Mouse (Mus musculus): Measurements from ENCODE around the gene Ldb2. TPM values are rescaled to one million over a fixed set of nuclear protein-coding genes. Genes with fewer than 3 reads are reported as not detected.

Ldb2 gene
- total RNA-seq, 2 experiments from 2014 or later = 34.1 to 40.6 TPM

DNA sequence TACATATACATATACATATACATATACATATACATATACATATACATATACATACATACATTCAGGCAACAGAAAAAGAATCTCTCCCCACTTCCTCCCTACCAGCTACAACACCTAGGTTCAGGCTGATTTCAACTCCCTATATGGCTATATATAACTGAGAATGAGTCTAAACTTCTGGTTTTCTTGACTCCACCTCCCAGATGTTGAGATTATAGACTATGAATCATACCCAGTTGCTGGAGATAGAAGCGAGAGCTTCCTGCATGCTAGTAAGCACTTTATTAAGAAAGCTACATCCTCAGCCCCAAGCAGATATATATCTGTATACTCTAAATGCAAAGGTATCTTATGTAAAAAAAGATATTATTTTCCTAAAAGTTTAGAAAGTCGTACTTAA, 74.0 kb downstream of the Ldb2 start:
- no peak for DNase-seq (ENCODE audit: low spot score in 2 of 2)

DNA sequence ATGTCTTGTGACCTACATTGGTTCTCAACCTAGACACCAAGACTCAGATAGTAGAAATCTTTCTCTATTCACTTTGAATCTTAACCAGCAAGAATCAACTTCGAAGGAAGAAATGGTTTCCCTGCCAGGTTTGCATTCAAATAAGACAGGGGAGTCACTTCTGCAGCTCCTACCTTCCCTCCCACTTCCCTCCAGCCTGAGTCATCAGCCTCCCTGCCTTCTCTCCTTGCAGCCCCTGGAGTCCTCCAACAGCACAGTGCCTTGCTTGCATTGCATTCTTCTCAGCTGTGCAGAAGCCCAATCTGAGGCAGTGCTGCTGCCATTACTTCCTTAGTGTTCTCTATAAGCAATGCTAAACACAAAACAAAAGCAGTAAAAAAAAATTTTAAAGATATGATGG, 79.6 kb downstream of the Ldb2 start:
- no peak for DNase-seq (ENCODE audit: low spot score in 2 of 2)

DNA sequence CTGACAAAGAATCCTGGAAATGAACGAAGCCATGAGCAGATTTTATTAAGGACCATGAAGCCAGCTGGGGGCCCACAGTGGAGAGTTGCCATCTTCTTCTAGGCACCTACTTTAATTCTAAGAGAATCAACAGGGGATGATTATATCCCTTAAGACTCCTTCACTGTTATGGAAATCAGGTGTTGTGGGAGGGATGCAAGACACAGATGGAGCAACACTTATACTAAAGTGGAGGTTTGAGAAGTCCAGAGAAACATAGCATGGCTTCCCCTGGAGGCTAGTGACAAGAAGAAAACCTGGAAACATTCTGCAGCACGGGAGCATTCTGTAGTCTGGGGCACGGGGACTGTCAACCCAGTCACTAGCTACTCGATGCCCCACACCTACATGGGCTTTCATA, 85.0 kb downstream of the Ldb2 start:
- no peak for DNase-seq (ENCODE audit: low spot score in 2 of 2)

DNA sequence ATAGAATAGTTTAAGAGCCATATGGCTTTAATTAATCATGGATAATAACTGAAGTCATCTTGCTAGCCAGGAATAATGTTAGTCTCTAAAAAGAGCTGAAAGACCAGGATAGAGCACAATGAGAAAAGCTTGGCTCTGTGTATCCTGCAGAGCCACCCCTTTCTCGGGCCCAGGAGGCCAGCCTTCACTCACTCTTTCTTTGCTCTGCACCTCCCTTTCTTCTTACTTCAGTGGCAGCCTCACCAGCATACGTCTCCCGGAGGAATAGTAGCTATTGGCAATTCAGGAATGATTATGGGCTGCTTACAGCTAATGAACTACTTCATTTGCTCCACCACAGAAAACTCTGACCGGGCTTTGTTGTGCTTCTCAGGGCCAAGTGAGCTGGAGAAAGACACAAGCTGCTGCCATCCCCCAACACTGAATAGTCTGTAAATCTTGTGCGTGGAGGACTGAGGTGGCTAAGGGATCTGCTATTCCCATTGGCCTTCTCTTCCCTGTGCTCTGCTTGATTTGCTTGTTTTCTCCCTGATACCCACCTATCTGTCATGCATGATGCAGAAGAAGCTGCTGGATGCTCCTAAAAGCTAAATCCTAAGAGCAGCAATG, 86.2 kb downstream of the Ldb2 start:
- DNase-seq (ENCODE audit: low spot score in 2 of 2) = no peak

DNA sequence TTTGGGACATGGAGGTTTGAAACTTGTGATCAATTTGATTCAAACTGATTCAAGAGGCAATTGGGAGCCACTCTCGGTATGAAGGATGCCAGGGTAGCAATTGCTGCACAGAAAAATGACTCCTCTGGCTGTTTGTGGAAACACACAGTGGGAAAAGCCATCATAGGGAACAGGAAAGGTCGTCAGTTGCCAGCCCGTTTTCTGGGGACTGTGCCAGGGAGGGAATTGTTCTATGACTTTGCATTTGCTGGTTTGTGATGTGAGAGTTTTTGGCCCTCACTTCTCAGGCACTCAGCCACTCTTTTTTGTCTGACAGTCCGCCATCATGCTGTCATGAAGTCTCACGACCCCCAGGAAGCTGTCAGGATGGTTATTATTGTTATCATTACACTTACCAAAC, 88.3 kb downstream of the Ldb2 start:
- DNase-seq (ENCODE audit: low spot score in 2 of 2) = peak in 1 of 2 experiments; percentile 36

DNA sequence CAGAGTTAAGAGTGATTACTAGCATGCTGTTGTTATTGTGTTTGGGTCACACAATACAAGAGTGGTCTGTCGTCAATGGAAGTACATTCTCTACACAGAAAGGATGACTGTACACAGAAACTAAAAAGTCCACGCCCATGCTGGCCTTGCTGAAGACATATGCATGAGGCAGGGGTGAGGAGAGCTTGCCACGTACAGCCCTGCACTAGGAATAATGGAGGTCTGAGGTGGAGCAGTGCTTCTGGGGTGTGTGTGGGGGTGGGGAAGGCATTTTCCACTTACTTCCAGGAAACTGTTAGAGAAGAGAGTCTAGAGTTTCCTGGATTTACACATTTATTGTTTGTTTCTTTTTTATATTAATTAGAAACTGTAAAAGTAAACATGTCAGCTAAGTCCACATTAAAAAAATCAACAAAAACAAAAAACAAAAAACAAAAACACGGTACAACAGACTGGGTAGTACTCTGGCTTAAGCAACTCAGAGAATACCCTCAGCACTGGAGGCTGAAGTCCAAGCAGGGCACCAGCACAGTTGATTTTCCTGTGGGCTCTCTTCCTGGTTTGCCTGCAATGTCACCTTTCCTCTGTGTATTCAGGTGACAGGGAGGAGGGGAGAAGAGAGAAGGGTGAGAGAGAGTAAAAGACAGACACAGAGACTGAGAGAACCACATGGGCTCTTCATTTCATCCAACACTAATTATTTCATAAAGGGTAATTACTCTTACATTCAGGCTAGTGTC, 89.2 kb downstream of the Ldb2 start:
- DNase-seq (ENCODE audit: low spot score in 2 of 2) = no peak

DNA sequence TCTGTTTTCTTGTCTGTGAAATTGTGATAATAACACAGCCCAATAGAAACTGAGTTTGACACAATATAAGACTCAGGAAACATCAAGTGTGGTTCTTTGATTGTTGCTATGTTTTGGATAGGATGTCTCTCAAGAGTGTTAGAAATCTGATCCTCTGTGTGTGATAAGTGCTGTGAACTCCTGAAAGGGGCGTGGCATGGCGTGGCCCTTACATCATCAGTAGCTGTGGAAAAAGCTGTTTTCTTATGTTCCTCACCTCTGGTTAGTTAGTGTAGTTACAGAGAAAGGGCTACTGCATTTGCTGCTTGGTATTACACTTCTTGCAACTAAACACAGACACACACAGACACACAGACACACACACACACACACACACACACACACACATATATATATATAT, 90.2 kb downstream of the Ldb2 start:
- no peak for DNase-seq (ENCODE audit: low spot score in 2 of 2)

DNA sequence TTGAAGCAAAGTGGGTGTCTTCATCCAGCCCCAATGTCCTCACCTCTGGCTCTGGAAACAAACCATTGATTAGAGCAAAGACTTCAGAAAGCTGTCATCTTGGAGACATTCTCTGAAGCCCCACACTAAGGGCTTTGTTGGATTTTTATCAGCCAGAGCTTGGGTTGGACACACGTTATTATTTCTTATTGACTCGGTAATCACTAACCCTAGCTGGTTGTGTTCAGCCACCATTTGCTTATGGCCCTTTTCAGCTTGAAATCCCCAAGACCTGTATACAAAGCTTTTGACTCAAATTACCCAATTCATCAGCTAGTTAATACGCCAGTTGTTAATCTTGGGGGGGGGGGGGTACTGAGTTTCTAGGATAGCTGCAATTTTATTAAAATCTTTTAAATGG, 91.5 kb downstream of the Ldb2 start:
- DNase-seq (ENCODE audit: low spot score in 2 of 2) = no peak

DNA sequence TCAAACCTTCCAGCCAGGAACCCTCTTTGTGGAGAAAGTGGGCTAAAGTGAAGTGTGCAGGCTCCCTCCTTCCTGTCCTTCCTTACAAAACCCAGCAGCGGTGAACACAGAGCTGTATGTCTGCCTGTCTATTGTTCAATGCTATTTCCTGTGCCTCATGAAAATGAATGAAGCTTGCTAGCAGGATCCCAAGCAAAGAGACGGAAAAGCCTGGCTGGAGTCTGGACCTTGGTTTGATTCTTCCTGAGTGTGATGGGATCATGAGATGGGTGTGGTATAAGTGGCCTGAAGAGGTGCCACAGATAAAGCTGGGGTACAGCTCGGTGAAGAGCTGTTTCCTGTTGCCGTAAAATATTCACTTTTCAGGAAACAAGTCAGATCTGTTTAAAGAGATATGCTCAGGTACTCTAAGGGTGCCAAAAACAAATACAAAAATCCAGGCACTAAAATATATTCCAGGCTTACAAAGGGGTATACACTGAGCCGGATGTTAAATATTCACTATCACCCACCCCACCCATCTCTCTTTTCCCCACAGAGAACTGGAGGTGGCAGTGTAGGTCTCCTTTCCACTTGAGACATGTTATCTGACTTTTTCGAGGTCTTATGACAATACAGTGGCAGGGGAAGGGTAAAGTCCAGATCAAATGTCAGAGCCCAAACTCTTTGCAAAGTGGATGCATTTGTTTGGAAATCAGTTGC, 92.3 kb downstream of the Ldb2 start:
- no peak for DNase-seq (ENCODE audit: low spot score in 2 of 2)

DNA sequence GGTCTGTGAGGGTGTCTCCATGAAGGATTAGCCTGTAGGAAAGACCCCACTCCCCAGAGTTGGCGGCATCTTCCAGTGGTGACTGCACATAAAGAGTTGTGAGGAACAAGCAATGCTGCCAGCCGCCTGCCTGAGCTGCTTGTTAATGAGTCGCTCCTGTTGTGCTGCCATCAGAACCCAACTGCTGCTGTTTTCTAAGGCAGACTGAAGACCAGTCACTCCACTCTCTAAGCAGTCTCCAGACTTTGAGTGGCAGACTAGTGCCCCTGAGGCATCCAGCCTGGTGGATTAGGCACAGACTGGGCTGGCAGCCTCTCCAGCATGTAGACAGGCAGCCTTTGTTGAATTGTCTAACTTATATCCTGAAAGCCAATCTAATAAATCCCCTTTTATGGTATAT, 101.5 kb downstream of the Ldb2 start:
- peak in 1 of 2 experiments; percentile 55 for DNase-seq (ENCODE audit: low spot score in 2 of 2)

DNA sequence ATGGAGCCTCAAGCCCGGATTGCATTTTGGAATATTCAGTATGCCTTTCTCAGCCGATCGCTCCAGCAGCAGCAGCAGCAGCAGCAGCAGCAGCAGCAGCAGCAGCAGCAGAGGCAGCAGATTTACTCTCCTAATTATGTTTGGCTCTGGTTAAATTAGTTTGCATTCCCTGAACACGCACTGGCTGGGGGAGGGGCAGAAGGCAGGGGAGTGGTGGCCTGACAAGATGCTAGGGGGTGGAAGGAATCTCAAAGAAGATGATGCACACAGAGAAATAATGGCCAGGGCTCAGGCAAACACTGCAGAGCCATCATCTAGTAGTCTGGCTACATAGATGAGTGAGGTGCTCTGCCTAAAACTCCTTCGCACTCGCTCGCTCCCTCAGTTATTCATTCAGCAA, 102.9 kb downstream of the Ldb2 start:
- DNase-seq (ENCODE audit: low spot score in 2 of 2) = no peak

DNA sequence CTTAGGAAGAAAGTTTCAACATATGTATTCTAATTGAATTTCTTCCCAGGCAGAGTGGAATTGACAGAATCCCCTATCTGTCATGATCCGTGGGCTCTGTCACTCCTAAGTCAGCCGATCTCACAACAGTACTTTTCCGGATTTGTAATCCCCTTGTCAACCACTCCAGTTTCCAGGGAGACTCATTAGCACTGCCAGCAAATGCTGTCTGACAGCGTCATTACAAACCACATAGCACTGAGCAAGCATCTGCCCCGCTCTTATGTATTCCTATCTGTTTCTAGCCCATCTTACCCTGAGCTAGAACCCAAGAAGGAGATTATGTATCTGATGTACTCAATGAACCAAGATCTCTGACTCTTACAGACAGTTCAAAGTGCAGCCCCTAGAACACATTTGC, 105.8 kb downstream of the Ldb2 start:
- DNase-seq (ENCODE audit: low spot score in 2 of 2) = peak in 1 of 2 experiments; percentile 52

DNA sequence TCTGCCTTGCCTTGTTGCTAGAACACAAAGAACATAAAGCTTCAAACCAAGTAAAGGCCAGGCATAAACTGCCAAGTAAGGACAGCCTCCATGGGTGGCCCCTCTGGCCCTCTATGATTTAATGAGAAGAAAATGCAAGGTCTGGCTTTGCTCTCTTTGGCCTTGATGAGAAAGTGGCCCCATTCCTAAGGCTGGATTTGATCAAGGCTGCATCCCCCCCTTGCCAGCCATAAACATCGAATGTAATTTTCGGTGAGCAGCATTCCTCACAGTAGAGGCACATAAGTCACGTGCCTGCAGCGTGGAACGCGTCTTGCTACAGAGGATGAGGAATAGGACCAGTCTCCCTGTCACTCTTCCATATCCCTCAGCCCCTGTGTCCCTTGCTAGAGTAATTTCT, 113.1 kb downstream of the Ldb2 start:
- DNase-seq (ENCODE audit: low spot score in 2 of 2) = no peak

DNA sequence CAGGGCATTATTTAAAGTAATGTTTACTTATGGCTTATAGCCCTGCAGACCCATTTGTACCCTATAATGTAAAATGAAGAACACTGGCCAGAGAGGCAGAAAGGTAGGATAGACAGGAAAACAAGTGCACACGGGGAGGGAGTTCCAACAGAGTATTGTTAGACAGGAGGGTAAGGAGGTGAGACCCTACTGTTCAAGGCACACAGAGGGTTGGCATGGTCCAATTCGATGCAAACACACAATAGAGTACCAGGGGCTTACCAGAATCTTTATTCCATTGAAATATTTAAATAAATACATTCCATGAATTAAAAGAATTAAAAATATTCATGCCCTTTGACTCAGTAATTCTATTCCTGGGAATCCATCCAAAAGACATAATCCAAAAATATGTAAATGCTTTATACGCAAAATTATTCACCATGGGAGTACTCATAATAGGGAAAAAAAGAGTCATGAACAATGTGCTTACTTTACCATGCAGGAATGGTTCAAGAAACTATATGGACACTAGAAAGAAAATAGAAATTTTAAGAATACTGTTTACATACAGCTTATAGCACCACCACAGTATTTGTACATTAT, 118.3 kb downstream of the Ldb2 start:
- no peak for DNase-seq (ENCODE audit: low spot score in 2 of 2)

DNA sequence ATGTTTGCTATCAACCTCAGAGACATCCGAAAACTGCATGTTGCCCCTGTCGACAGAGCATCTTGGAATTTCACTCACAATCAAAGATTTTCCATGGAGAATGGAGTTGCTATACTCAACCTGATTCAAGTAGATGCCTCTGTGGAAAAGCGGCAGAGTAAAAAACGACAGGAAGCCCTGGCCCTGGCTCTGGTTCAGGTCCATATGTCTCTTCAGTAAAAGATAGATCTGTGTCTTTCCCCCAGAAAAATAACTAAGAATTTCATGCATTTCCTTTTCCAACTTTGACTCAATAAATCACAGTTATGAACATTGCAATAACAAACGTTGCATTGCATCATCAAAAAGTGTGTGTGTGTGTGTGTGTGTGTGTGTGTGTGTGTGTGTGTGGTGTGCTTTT, 121.7 kb downstream of the Ldb2 start:
- DNase-seq (ENCODE audit: low spot score in 2 of 2) = no peak

DNA sequence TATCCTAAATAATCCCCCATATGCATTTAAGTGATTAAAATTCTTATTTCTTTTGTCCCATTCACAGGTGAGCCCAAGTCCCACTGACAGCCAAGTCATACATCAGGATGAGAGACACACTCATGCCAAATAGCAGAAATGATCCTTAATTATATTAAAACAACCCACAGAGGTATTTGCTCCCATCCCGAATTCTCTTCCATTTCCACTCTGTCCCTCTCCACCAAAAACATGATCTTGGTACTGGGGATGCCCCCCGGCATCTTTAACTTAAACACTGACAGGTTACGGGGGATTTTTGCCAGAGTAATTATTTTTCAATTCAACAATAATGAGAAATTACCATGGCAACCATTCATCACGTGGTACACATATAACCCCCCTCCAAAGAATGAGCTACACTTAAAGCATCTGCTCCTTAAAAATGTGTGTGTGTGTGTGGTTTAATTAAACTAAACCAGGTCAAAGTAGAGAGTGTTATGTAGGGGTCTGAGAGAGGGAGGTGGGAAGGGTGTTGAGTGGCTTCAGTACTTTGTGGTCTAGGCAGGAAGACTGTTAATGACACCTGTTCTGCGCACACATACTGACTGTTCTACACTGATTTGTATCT, 123.2 kb downstream of the Ldb2 start:
- DNase-seq (ENCODE audit: low spot score in 2 of 2) = no peak

DNA sequence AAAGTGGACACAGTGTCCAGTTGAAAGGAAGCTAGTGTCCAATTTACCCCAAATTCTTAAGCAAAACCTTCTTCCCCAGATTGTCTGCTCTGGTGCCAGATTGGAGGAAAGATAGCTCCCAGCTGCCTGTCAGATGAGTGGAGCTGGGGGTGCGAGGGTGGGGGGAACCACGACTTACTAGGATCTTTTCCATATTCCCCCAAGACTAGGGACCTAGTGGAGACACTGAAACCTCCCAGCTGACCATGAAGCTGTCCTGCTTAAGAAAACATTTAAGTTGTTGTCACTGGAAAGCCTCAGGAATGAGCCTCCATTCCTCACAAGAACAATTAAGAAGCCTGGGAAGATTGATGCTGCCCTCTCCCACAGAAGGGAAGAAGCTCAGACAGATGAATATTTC, 129.1 kb downstream of the Ldb2 start:
- DNase-seq (ENCODE audit: low spot score in 2 of 2) = no peak

DNA sequence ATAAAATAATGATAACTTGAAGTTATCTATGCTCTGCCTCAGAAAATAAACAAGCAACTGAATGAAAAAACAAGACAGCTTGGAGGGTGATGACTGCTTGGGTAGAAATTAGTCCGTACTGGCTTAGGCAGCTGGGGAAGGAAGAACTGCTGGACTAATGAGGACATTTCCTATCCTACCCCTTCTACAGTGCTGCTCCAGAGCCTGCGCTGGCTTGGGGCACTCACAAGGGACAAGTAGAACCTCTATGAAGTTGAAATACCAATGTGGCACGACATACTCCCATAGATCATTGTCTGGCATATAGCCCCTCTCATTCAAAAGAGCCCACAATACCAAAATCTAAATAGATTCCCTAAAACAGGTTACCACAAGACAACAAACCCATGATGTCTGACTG, 131.6 kb downstream of the Ldb2 start:
- no peak for DNase-seq (ENCODE audit: low spot score in 2 of 2)

DNA sequence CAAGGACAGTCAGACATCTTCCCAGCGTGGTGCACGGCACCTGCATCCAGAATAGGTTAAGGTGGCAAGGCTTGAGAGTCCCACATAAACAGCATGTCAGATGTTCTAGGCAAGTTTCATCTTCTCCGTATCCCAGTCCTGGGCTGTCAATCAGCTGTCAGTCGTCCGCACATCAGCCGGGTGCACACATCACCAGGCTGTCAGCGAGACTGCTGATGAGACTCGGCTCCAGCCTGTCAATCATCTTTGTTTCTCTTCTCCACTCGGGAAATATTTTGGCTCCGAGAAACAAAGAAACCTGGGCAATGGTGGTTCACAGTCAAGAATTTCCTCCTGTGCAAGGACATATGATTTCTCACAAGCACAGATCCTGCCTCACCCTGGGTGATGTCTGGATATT, 132.1 kb downstream of the Ldb2 start:
- peak in 1 of 2 experiments; percentile 25 for DNase-seq (ENCODE audit: low spot score in 2 of 2)

DNA sequence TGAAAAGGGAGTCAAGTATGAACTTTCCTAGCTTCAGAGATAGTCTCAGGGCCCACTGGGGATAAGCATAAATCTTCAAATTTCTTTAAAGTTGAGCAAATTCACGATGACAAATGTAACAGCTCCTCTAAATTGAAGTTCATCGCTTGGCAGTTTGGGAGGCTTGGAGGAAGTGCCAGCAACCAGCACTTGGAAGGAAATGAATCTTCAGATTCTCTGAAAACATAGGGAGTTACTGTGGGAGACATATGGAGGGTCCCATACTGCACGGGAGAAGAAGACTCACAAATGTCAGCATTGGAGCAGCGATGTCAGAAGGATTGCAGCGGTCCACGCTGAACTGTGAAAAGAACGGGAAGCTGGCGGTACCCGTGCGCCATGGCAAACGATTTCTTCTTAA, 139.8 kb downstream of the Ldb2 start:
- DNase-seq (ENCODE audit: low spot score in 2 of 2) = peak in 1 of 2 experiments; percentile 24

DNA sequence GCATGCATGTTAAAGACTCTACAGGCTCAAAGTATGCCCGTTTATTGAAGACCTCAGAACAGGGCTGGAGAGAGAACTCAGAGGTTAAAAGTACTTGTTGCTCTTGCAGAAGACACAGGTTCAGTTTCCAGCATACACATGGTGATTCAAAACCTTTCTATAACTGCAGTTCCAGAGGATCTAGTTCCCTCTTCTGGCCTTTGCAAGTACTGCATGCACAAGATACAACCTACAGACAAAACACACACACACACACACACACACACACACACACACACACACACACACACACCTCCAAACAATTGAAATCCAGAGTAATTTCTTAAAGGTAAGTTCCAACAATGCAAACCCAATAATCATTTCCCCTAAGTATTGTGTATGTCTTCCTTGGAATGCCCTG, 142.8 kb downstream of the Ldb2 start:
- DNase-seq (ENCODE audit: low spot score in 2 of 2) = no peak

DNA sequence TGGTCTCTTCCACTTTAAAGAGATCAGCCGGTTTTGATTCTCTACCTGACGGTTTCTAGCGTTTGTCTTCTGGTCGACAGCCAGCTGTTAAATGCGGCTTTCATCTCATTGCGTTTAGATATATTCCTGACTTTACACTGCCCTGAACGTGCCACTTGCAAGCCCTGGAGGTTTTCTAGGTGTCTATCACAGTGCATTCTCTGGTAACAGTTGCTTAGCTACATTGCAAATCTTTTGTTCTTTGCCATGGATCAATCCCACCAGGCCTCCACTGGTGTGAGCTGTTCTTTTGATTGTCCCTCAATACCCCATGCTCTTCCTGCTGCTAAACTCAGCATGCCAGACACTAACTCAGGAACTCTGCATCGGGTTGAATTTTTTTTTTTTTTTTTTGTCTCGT, 145.1 kb downstream of the Ldb2 start:
- no peak for DNase-seq (ENCODE audit: low spot score in 2 of 2)
